Mouse (Mus musculus): ENCODE measurements around the gene Tmem9. TPM values are rescaled to one million over a fixed set of nuclear protein-coding genes. Genes with fewer than 3 reads are reported as not detected.

Gene Tmem9
- total and polyA plus RNA-seq, 2 experiments from 2014 or later, result 91.7 to 156 TPM

DNA sequence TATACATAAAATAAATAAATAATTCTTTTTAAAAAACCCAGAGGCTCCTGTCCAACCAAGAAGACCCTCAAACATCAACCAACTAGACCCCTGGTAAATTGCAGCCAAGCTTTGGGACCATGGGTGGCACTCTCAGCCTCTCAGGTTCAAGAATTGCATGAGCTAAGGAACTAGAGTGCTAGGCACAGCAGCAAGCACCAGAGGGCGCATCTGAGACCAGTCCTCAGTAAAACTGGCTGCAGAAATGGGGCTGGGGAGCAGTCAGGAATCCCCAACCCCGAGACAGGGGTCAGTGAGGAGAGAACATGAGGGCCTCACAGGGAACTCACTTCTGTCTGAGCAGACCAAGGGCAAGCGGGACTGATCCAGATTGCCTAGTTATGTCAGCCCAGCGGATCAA lies 37.8 kb downstream of the Tmem9 start:
- DNase-seq (peak; percentile 84), ATAC-seq (peak; percentile 61)
- H3K27me3 ChIP-seq (ENCODE audit: insufficient read depth, low read length), result peaks cover 14% of the 10 kb centered on the region; the same call in 1 of the 2 replicates
- WGBS, result 16% methylated on average over 4 of the region's 4 CpGs
- no peak overlapping the region for H3K9ac ChIP-seq
- H3K36me3 ChIP-seq (ENCODE audit: insufficient read depth), result no peaks in the 10 kb centered on the region
- H3K4me2 ChIP-seq (ENCODE audit: low read depth), result no peak overlapping the region
- no peak overlapping the region for H3K27ac ChIP-seq (ENCODE audit: low read depth, low read length)
- 0 out of 2 replicates have a peak, but pooled peaks cover 3% of the 10 kb centered on the region for H3K4me1 ChIP-seq (ENCODE audit: insufficient read depth)
- H3K4me3 ChIP-seq (ENCODE audit: low read depth, low read length), result no peak overlapping the region
- H3K9me3 ChIP-seq (ENCODE audit: low read length), result no peaks in the 10 kb centered on the region
- peak; percentile 88 for TF ChIP-seq CTCF (IDR thresholded peaks at IDR 0.05; ENCODE audit: low read depth)

DNA sequence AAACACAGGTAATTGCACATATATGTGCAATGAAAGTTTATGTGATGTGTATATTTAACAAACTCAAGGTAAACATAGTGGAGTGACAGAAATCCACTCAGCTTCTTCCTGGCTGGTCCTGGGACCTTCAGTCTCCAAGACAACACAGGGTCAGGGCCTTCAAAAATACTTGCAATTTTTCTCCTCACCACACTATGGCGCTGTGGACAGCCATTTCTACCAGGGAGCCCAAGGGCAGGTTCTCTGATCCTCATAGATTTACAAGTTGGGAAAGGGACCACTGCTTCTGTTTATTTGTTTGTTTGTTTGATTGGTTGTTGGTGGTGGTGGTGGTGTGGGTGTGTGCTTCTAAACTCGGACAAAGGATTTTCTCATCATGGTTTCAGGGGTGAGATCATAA lies 39.5 kb downstream of the Tmem9 start:
- no peak overlapping the region for H3K4me2 ChIP-seq (ENCODE audit: low read depth)
- peaks cover 5% of the 10 kb centered on the region; the same call in 1 of the 2 replicates for H3K4me1 ChIP-seq (ENCODE audit: insufficient read depth)
- H3K27me3 ChIP-seq (ENCODE audit: insufficient read depth, low read length), result peaks cover 15% of the 10 kb centered on the region; the same call in 1 of the 2 replicates
- H3K36me3 ChIP-seq (ENCODE audit: insufficient read depth), result no peaks in the 10 kb centered on the region
- H3K4me3 ChIP-seq (ENCODE audit: low read depth, low read length), result no peak overlapping the region
- 8% methylated on average over 2 of the region's 2 CpGs for WGBS
- TF ChIP-seq CTCF (IDR thresholded peaks at IDR 0.05; ENCODE audit: low read depth), result peak; percentile 74
- H3K27ac ChIP-seq (ENCODE audit: low read depth, low read length), result no peak overlapping the region
- H3K9ac ChIP-seq, result no peak overlapping the region
- peak; percentile 51 for DNase-seq
- H3K9me3 ChIP-seq (ENCODE audit: low read length), result no peaks in the 10 kb centered on the region
- no peak for ATAC-seq

DNA sequence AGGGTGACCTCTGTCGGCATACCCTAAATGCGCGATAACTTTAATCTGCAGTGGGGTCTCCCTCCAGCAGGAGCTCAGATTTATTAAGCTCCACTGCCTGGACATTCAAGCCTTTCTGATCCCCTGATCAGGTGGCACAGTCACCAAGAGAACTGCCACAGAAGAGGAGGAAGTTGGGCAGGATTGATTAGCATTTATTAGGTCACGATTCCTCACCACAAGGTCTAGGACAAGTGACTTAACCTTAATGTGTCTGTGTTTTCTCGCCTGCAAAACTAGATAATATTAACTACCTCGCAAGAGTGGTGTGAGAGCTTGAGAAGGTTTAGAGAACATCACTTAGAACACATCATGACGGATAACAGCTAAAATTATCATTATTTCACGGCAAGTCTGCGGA lies 39.9 kb downstream of the Tmem9 start:
- DNase-seq (no peak), ATAC-seq (no peak)
- Histone ChIP-seq H3K4me3 (ENCODE audit: low read depth, low read length) (no peak overlapping the region), H3K36me3 (ENCODE audit: insufficient read depth) (no peaks in the 10 kb centered on the region), H3K27me3 (ENCODE audit: insufficient read depth, low read length) (peaks cover 15% of the 10 kb centered on the region; the same call in 1 of the 2 replicates), H3K9me3 (ENCODE audit: low read length) (no peaks in the 10 kb centered on the region), H3K4me2 (ENCODE audit: low read depth) (no peak overlapping the region), H3K27ac (ENCODE audit: low read depth, low read length) (no peak overlapping the region), H3K9ac (no peak overlapping the region), H3K4me1 (ENCODE audit: insufficient read depth) (peaks cover 5% of the 10 kb centered on the region; the same call in 1 of the 2 replicates)
- TF ChIP-seq CTCF (IDR thresholded peaks at IDR 0.05; ENCODE audit: low read depth), result no peak
- WGBS, result 74% methylated on average over 9 of the region's 9 CpGs

GRCm38 (mm10) chr1:136050312-136051012 lies 42.5 kb downstream of the Tmem9 start, which contains the start of gene Ascl5:
TSS of gene Ascl5 (plus strand) at chr1:136050804.
- Histone ChIP-seq H3K9ac (peak within 1 kb of the TSS; percentile 54), H3K4me1 (ENCODE audit: insufficient read depth) (peaks cover 7% of the 10 kb centered on the region), H3K27ac (ENCODE audit: low read depth, low read length) (no peak within 1 kb of the TSS), H3K9me3 (ENCODE audit: low read length) (no peaks in the 10 kb centered on the region), H3K36me3 (ENCODE audit: insufficient read depth) (no peaks in the 10 kb centered on the region), H3K27me3 (ENCODE audit: insufficient read depth, low read length) (peaks cover 15% of the 10 kb centered on the region; the same call in 1 of the 2 replicates), H3K4me3 (ENCODE audit: low read depth, low read length) (peak within 1 kb of the TSS; percentile 39), H3K4me2 (ENCODE audit: low read depth) (peak within 1 kb of the TSS; percentile 63)
- ATAC-seq (no peak), DNase-seq (no peak)
- no peak for TF ChIP-seq CTCF (IDR thresholded peaks at IDR 0.05; ENCODE audit: low read depth)
- WGBS, result 22% methylated on average over 29 of the region's 29 CpGs

GRCm38 (mm10) chr1:136051013-136051315 lies 43.0 kb downstream of the Tmem9 start:
- Histone ChIP-seq H3K4me1 (ENCODE audit: insufficient read depth) (peaks cover 12% of the 10 kb centered on the region), H3K9ac (peak overlapping the region; percentile 54), H3K4me2 (ENCODE audit: low read depth) (peak overlapping the region; percentile 63), H3K9me3 (ENCODE audit: low read length) (no peaks in the 10 kb centered on the region), H3K36me3 (ENCODE audit: insufficient read depth) (no peaks in the 10 kb centered on the region), H3K4me3 (ENCODE audit: low read depth, low read length) (peak overlapping the region; percentile 39), H3K27me3 (ENCODE audit: insufficient read depth, low read length) (peaks cover 15% of the 10 kb centered on the region; the same call in 1 of the 2 replicates), H3K27ac (ENCODE audit: low read depth, low read length) (no peak overlapping the region)
- TF ChIP-seq CTCF (IDR thresholded peaks at IDR 0.05; ENCODE audit: low read depth), result no peak
- ATAC-seq (peak; percentile 34), DNase-seq (peak; percentile 61)
- WGBS, result 3% methylated on average over 35 of the region's 36 CpGs

GRCm38 (mm10) chr1:136051465-136051864 lies 43.5 kb downstream of the Tmem9 start:
- WGBS, result 4% methylated on average over 6 of the region's 6 CpGs
- H3K4me3 ChIP-seq (ENCODE audit: low read depth, low read length), result peak overlapping the region; percentile 39
- peak; percentile 95 for TF ChIP-seq CTCF (IDR thresholded peaks at IDR 0.05; ENCODE audit: low read depth)
- H3K27ac ChIP-seq (ENCODE audit: low read depth, low read length), result no peak overlapping the region
- H3K9ac ChIP-seq, result peak overlapping the region; percentile 54
- H3K4me2 ChIP-seq (ENCODE audit: low read depth), result peak overlapping the region; percentile 63
- DNase-seq (peak; percentile 91), ATAC-seq (peak; percentile 77)
- H3K9me3 ChIP-seq (ENCODE audit: low read length), result no peaks in the 10 kb centered on the region
- H3K27me3 ChIP-seq (ENCODE audit: insufficient read depth, low read length), result peaks cover 15% of the 10 kb centered on the region; the same call in 1 of the 2 replicates
- H3K4me1 ChIP-seq (ENCODE audit: insufficient read depth), result peaks cover 17% of the 10 kb centered on the region
- no peaks in the 10 kb centered on the region for H3K36me3 ChIP-seq (ENCODE audit: insufficient read depth)

- 55% methylated on average over 11 of the region's 11 CpGs for WGBS
- H3K4me2 ChIP-seq (ENCODE audit: low read depth), result no peak within 1 kb of the TSS
- H3K4me1 ChIP-seq (ENCODE audit: insufficient read depth), result peaks cover 23% of the 10 kb centered on the region
- H3K27ac ChIP-seq (ENCODE audit: low read depth, low read length), result no peak within 1 kb of the TSS
- TF ChIP-seq CTCF (IDR thresholded peaks at IDR 0.05; ENCODE audit: low read depth), result no peak
- H3K9ac ChIP-seq, result no peak within 1 kb of the TSS; the same call in 1 of the 2 replicates
- no peaks in the 10 kb centered on the region for H3K36me3 ChIP-seq (ENCODE audit: insufficient read depth)
- H3K4me3 ChIP-seq (ENCODE audit: low read depth, low read length), result no peak within 1 kb of the TSS
- no peaks in the 10 kb centered on the region for H3K9me3 ChIP-seq (ENCODE audit: low read length)
- DNase-seq (no peak), ATAC-seq (no peak)
- peaks cover 15% of the 10 kb centered on the region; the same call in 1 of the 2 replicates for H3K27me3 ChIP-seq (ENCODE audit: insufficient read depth, low read length)
Measured at GRCm38 (mm10) chr1:136052547-136052946, 44.6 kb downstream of the Tmem9 start, which contains the start of gene Cacna1s. TSS of gene Cacna1s (plus strand) at chr1:136052750.
